Mouse (Mus musculus) lung, postnatal 10 days (tissue): ENCODE measurements around the gene Pigs.

Experiments used
- DNase-seq: peaks from one replicate; pipeline ENCODE4 v3.0.0; 2021

The Pigs gene

GRCm38 (mm10) chr11:78327634-78328511 is at the start of gene Pigs:
Pigs (plus strand) TSS chr11:78328415.
- DNase-seq: peak; percentile 99

DNA sequence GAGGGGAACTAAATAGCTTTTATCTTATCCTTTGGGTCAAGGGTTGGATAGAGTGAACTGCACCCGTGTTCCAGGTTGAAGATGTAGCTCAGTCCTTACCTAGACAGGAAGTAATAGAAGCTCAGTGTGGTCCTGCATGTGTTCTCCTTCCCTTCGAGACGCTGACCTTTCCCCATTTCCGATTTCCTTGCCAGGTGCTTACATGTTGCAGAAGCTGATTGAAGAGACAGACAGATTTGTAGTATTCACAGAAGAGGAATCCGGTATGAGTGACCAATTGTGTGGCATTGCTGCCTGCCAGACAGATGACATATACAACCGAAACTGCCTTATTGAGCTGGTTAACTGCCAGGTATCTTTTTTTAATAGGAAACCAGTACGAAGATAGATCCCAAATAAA is 49.4 kb upstream of the Pigs start:
- DNase-seq: no peak

DNA sequence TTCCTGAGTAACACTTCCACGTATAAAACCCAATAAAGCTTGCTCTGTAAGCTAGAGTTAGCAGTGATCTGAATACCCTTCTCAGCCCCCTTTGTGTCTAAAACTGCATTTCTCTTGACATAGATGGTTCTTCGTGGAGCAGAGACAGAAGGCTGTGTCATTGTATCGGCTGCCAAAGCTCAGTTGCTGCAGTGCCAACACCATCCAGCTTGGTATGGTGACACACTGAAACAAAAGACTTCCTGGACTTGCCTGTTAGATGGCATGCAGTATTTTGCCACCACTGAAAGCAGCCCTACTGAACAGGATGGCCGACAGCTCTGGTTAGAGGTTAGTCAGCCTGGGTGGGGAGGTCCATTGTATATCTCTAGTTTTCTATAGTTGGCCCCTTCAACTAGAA is 48.6 kb upstream of the Pigs start:
- DNase-seq: no peak

- no peak for DNase-seq
These were observed 39.0 kb upstream of the Pigs start for GRCm38 (mm10) chr11:78289146-78289763.

- no peak for DNase-seq
These were observed 37.6 kb upstream of the Pigs start, which contains the start of gene BC030499 for GRCm38 (mm10) chr11:78290654-78291053. BC030499 (plus strand) TSS chr11:78290841.

GRCm38 (mm10) chr11:78294585-78294984 is 33.6 kb upstream of the Pigs start:
- DNase-seq: no peak

DNA sequence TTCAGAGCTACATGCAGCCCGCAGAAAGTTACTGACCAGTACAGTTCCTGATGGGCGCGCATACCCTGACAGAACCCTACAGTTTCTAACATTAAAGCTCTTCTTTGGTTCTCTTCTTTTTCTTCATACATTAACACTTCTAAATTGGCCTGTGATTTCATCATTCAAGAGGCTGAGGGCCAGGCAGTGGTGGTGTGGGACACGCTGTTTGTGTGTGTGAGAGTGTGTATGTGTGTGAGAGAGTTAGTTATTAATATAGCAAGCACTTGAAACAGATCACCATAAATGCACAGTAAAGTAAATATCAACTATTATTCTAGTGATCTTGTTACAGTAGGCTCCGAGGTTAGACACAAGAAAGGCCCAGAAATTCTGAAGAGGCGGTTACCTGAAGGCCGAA is 27.3 kb upstream of the Pigs start:
- no peak for DNase-seq

DNA sequence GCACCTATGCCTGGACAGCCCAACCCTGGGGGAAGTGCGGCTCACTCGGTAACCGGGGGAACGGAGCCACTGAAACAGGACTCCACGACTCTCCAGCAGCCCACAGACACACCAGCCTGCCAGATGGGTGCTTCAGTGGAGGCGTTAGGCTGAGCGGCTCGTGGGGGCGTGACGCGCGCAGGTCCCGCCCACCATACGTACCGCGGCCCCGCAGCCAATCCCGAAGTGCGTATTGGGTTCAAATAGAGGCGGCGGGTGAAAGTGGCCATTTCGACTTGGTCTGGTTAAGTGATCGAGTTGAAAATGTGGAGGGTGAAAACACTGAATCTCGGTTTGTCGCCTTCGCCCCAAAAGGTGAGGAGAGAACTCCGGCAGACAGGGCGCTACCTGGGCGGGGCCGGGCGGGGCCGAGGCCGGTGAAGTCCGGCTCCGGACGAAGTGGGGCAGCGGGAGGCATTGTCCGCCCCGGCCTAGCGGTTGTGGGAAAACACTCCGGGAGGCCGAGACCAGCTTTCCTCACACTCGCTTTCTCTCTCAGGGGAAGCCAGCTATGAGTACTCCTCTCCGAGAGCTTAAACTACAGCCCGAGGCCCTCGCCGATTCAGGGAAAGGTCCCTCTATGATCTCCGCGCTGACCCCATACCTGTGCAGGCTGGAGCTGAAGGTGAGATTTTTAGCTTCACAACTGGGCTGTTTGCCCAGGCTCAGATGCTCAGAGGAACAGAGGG is 26.7 kb upstream of the Pigs start, which contains the start of gene Spag5:
TSS of gene Spag5 (plus strand) at position 173 of the 728 bp plus-strand sequence.
- peak; percentile 92 for DNase-seq

DNA sequence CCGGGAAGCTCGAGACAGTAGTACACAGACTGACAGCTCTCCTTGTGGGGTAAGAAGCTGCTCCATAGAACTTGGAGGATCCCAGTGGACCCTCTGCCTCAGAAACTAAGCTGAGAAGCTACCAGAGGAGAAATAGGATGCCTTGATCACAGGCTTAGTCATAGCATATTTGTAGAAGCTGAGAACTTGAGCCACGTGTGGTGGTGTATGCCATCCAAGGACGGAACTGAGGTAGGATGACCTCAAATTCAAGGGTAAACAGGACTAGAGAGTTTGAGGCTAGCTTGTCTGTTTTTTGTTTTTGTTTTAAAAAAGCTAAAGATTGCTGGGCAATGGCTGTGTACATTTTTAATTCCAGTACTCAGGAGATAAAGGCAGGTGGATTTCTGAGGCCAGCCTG is 22.9 kb upstream of the Pigs start:
- no peak for DNase-seq

- DNase-seq: no peak
These were observed 17.2 kb upstream of the Pigs start for GRCm38 (mm10) chr11:78310861-78311511.

- no peak for DNase-seq
These were observed 14.6 kb upstream of the Pigs start for GRCm38 (mm10) chr11:78313662-78314061.

GRCm38 (mm10) chr11:78318411-78318810 is 9.8 kb upstream of the Pigs start:
- DNase-seq: no peak

DNA sequence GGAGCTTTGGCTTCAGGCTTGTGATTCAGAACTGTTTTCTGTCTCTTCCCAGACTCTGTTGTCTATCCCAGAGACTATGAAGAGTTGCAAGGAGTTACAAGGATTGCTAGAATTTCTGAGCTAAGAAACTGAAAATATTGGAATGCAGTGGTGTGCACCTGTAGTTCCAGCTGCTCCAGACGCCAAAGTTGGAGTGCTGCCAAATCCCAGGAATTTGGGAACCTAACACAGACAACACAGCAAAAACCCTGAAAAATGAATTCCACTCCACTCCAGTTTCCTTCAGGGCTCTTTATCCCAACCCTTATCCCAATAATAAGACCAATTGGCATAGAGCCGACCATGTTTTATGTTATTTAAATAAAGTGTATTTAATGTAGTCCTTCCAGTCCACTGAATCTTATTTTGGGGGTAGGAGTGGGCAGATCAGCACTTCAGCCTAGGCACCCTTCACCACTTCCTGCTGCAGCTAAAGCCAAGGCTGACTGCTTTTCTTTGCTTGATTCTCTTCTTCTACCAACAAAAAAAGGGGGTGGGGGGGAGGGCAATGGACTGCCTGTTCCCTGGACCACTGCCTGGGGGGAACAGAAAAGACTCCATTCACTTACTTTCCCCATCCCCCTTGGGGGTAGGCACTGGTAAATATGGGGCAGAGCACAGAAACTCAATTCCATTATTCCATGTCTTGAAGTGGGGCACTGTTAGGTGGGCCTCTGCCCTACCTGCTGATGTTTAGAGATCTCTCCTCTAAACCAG is 6.0 kb upstream of the Pigs start:
- DNase-seq: no peak

DNA sequence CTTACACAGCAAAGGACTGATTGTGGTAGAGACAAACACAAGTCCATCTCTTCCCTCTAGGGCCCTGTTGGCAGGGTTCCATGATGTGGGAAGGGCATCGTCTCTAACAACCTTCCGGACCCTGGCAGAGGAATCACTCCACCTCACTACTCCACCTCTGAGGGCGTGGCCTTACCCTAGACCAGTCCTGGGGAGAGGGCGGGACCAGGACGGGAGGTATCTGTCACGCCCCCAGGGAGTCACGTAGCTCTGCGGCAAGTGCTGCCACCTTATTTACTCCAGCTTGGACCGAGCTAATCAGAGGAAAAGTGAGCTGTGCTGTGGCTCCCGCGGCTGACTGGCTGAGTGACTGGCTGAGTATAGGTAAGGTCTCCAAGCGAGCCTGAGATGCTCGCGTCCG is 5.4 kb upstream of the Pigs start, which contains the start of gene Aldoc:
TSS of gene Aldoc (plus strand) at position 109 of the 400 bp plus-strand sequence.
- peak; percentile 90 for DNase-seq

DNA sequence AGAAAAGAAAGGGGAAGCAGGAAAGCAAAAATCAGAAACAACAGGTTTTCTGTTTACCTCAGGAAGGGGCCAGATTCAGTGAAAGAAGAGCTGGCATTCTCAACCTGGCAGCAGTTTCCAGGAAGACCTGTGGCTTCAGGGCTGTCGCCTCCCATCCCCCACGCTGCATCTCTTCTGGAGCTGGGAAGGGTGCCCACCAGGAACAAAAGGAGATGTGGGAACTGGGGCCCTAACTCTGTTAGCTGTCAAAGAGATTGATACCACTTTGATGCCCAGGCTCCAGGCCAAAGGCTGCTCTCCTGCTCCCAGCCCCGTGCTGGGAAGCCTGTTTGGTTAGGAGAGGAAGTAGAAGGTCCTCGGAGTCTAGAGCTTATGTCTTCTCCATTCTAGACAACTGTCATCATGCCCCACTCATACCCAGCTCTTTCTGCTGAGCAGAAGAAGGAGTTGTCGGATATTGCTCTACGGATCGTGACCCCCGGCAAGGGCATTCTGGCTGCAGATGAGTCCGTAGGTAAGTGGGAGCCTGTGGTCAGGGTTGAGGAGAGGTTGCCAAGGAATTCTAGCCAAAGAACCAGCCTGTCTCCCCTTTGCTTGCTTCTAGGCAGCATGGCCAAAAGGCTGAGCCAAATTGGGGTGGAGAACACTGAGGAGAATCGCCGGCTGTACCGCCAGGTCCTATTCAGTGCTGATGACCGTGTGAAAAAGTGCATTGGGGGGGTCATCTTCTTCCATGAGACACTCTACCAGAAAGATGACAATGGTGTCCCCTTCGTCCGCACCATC is 4.0 kb upstream of the Pigs start:
- DNase-seq: no peak

DNA sequence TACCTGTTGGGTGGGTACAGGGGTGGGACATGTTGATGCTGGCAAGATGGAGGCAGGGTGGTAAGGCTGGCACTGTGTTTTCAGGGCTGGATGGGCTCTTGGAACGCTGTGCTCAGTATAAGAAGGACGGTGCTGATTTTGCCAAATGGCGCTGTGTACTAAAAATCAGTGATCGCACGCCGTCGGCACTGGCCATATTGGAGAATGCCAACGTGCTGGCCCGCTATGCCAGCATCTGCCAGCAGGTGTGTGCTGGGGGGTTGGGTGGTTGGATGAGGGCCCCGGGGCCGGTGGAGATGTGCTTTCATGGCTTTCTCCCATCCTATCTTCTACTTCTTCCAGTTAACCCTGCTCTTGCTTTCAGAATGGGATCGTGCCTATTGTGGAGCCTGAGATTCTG is 3.2 kb upstream of the Pigs start:
- DNase-seq: no peak

DNA sequence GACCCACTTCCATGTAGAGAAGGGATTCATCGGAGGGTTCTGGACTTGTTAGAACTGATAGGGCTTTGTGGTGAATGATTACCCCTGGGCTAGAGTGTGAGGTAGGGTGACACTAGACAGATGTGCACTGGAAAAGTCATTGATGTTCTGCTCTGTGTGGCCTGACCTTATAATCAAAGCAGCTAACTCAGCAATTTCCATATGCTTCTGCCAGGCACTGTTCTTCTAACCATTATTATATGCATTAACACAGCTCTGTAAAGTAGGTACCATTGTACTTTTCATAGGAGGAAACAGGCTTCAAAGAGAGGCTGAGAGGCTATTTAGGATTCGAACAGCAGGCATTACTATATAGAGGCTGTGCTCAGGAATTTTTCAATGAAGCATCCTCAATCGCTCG is 1.0 kb upstream of the Pigs start:
- DNase-seq: no peak

- no peak for DNase-seq
These were observed 369 bp downstream of the Pigs start for GRCm38 (mm10) chr11:78328512-78329056.

DNA sequence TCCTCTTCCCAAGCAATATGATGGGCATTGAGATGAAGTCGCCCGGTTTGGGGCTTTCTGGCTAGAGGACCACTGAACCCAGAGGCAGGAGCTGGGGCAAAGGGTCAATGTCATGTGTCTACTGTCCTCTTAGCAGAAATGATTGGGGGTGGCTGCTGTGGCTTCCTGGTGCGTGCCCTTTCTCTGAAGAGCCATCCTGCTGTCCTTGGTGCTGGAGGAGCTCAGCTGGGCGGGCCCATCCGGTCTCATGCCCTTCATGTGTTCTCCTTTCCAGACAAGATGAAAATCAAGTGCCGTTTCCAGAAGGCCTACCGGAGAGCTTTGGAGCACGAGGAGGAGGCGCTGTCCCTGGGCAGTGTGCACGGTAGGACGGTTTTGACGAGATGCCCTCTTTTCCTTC is 4.5 kb downstream of the Pigs start:
- DNase-seq: no peak

GRCm38 (mm10) chr11:78333992-78334391 is 5.8 kb downstream of the Pigs start:
- DNase-seq: no peak

GRCm38 (mm10) chr11:78337040-78337439 is 8.8 kb downstream of the Pigs start:
- no peak for DNase-seq
